Mouse (Mus musculus): ENCODE measurements around the gene Gm3250. TPM values are rescaled to one million over a fixed set of nuclear protein-coding genes. Genes with fewer than 3 reads are reported as not detected.

The Gm3250 gene
- polyA plus RNA-seq, 1 experiment from 2014 or later = not detected

GRCm38 (mm10) chr10:77738929-77739328, 43.4 kb downstream of the Gm3250 start:
- Histone ChIP-seq H3K9me3 (replicated peaks) (peaks cover 8% of the 10 kb centered on the region), H3K4me3 (no peak overlapping the region), H3K27ac (replicated peaks) (no peak overlapping the region), H3K4me1 (peaks cover 39% of the 10 kb centered on the region), H3K36me3 (no peaks in the 10 kb centered on the region), H3K27me3 (ENCODE audit: low read depth, poor library complexity, severe bottlenecking) (no peaks in the 10 kb centered on the region)
- WGBS = 91% methylated on average over 4 of the region's 4 CpGs
- no peak for DNase-seq (ENCODE audit: low spot score)

- Histone ChIP-seq H3K36me3 (no peaks in the 10 kb centered on the region), H3K4me3 (no peak overlapping the region), H3K27ac (replicated peaks) (no peak overlapping the region), H3K9me3 (replicated peaks) (peaks cover 8% of the 10 kb centered on the region), H3K27me3 (ENCODE audit: low read depth, poor library complexity, severe bottlenecking) (no peaks in the 10 kb centered on the region), H3K4me1 (peaks cover 24% of the 10 kb centered on the region)
- no peak for DNase-seq (ENCODE audit: low spot score)
- 86% methylated on average over 1 of the region's 1 CpGs for WGBS
Measured at GRCm38 (mm10) chr10:77735928-77736327, 46.4 kb downstream of the Gm3250 start.

Other genes with a start within 250 kb of the Gm3250 start
- gene Pttg1ip, start 200.8 kb downstream of the Gm3250 start, polyA plus RNA-seq (2016; fragmentation: Nextera tagmentation; extraction: Ambion mirVana) = 67.0 and 69.9 TPM in 2 replicates
- 403 and 425 TPM in 2 replicates for gene Sumo3, start 176.4 kb downstream of the Gm3250 start, polyA plus RNA-seq (2016; fragmentation: Nextera tagmentation; extraction: Ambion mirVana)
- 2.2 and 2.4 TPM in 2 replicates for gene Gm49325, start 176.3 kb downstream of the Gm3250 start, polyA plus RNA-seq (2016; fragmentation: Nextera tagmentation; extraction: Ambion mirVana)
- 104 and 107 TPM in 2 replicates for gene Ube2g2, start 160.3 kb downstream of the Gm3250 start, polyA plus RNA-seq (2016; fragmentation: Nextera tagmentation; extraction: Ambion mirVana)
- 0.84 and 0.97 TPM in 2 replicates for gene Tspear, start 96.0 kb downstream of the Gm3250 start, polyA plus RNA-seq (2016; fragmentation: Nextera tagmentation; extraction: Ambion mirVana)
- gene Gm19402, start 91.8 kb downstream of the Gm3250 start, polyA plus RNA-seq (2016; fragmentation: Nextera tagmentation; extraction: Ambion mirVana) = not detected in 2 replicates
- not detected in 2 replicates for gene Gm9508, start 85.3 kb downstream of the Gm3250 start, polyA plus RNA-seq (2016; fragmentation: Nextera tagmentation; extraction: Ambion mirVana)
- gene Gm10272, start 75.9 kb downstream of the Gm3250 start, polyA plus RNA-seq (2016; fragmentation: Nextera tagmentation; extraction: Ambion mirVana) = not detected in 2 replicates
- not detected in 2 replicates for gene Gm10024, start 71.1 kb downstream of the Gm3250 start, polyA plus RNA-seq (2016; fragmentation: Nextera tagmentation; extraction: Ambion mirVana)
- not detected in 2 replicates for gene Gm10142, start 66.7 kb downstream of the Gm3250 start, polyA plus RNA-seq (2016; fragmentation: Nextera tagmentation; extraction: Ambion mirVana)
- gene Krtap12-1, start 61.9 kb downstream of the Gm3250 start, polyA plus RNA-seq (2016; fragmentation: Nextera tagmentation; extraction: Ambion mirVana) = not detected in 2 replicates
- gene Gm10100, start 56.1 kb downstream of the Gm3250 start, polyA plus RNA-seq (2016; fragmentation: Nextera tagmentation; extraction: Ambion mirVana) = not detected in 2 replicates
- gene Gm18596, start 39.9 kb downstream of the Gm3250 start, polyA plus RNA-seq (2016; fragmentation: Nextera tagmentation; extraction: Ambion mirVana) = not detected in 2 replicates
- gene Gm9736, start 31.2 kb downstream of the Gm3250 start, polyA plus RNA-seq (2016; fragmentation: Nextera tagmentation; extraction: Ambion mirVana) = not detected in 2 replicates
- not detected in 2 replicates for gene Gm3233, start 22.9 kb downstream of the Gm3250 start, polyA plus RNA-seq (2016; fragmentation: Nextera tagmentation; extraction: Ambion mirVana)
- gene Gm3238, start 11.2 kb downstream of the Gm3250 start, polyA plus RNA-seq (2016; fragmentation: Nextera tagmentation; extraction: Ambion mirVana) = not detected in 2 replicates
- not detected in 2 replicates for gene Gm7138, start 5.6 kb downstream of the Gm3250 start, polyA plus RNA-seq (2016; fragmentation: Nextera tagmentation; extraction: Ambion mirVana)
- gene Gm7137, start 5.7 kb upstream of the Gm3250 start, polyA plus RNA-seq (2016; fragmentation: Nextera tagmentation; extraction: Ambion mirVana) = not detected in 2 replicates
- gene Gm9639, start 12.5 kb upstream of the Gm3250 start, polyA plus RNA-seq (2016; fragmentation: Nextera tagmentation; extraction: Ambion mirVana) = not detected in 2 replicates
- not detected in 2 replicates for gene Gm19668, start 16.6 kb upstream of the Gm3250 start, polyA plus RNA-seq (2016; fragmentation: Nextera tagmentation; extraction: Ambion mirVana)
- gene Gm9507, start 29.3 kb upstream of the Gm3250 start, polyA plus RNA-seq (2016; fragmentation: Nextera tagmentation; extraction: Ambion mirVana) = not detected in 2 replicates
- gene Gm2696, start 32.1 kb upstream of the Gm3250 start, polyA plus RNA-seq (2016; fragmentation: Nextera tagmentation; extraction: Ambion mirVana) = not detected in 2 replicates
- not detected in 2 replicates for gene Krtap10-4, start 44.6 kb upstream of the Gm3250 start, polyA plus RNA-seq (2016; fragmentation: Nextera tagmentation; extraction: Ambion mirVana)
- gene Krtap10-10, start 53.4 kb upstream of the Gm3250 start, polyA plus RNA-seq (2016; fragmentation: Nextera tagmentation; extraction: Ambion mirVana) = not detected in 2 replicates
- gene Gm36176, start 64.3 kb upstream of the Gm3250 start, polyA plus RNA-seq (2016; fragmentation: Nextera tagmentation; extraction: Ambion mirVana) = not detected in 2 replicates
- not detected in 2 replicates for gene Gm10318, start 70.3 kb upstream of the Gm3250 start, polyA plus RNA-seq (2016; fragmentation: Nextera tagmentation; extraction: Ambion mirVana)
- gene Gm3285, start 79.4 kb upstream of the Gm3250 start, polyA plus RNA-seq (2016; fragmentation: Nextera tagmentation; extraction: Ambion mirVana) = not detected in 2 replicates
- 2.3 and 3.2 TPM in 2 replicates for gene Lrrc3, start 120.0 kb upstream of the Gm3250 start, polyA plus RNA-seq (2016; fragmentation: Nextera tagmentation; extraction: Ambion mirVana)
- gene Trpm2, start 188.0 kb upstream of the Gm3250 start, polyA plus RNA-seq (2016; fragmentation: Nextera tagmentation; extraction: Ambion mirVana) = 0.84 and 0.88 TPM in 2 replicates
- 39.6 and 39.8 TPM in 2 replicates for gene 1810043G02Rik, start 196.0 kb upstream of the Gm3250 start, polyA plus RNA-seq (2016; fragmentation: Nextera tagmentation; extraction: Ambion mirVana)
- gene Pfkl, start 227.5 kb upstream of the Gm3250 start, polyA plus RNA-seq (2016; fragmentation: Nextera tagmentation; extraction: Ambion mirVana) = 203 and 242 TPM in 2 replicates